Comparison of ENCODE assay signal across 10 mouse cellular contexts in the genomic region with DNA sequence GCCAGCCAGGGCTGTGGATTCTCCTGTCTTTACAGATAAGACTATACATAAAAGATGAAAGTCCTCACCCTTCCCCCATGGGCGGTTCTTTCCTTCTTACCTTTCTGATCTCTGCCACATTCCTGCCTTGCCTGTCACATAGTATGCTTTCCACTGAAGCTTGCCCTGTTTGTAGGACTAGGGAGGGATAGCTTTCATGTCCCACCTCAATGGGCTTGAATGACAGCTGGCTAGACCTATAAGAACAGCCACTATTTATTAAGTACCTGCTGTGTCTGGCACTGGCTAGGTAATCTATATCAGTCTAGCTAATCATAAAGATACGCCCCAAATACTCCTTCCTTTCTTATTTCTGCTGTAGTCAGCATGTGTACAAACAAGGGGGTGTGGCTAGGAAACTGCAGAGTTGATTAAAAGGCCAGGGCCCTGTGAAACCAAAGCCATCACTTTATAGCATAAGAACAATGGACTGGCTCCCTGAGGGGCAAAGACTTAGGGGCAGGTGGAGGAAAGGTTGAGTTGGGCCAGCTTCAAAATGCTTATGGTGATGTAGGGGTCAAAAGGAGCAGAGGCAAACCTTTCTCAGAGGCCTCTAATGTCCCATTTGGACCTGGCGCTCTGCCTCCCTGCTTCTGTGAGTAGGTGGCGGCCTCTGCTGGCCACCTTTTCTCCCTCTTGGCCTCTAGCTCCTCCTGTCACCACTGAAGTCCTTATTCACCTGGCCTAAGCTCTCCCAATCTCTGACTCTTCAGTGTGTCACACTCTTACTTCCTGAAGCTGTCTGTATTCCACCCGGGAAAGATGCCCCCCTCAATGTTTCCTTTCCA. TPM values are rescaled to one million over a fixed set of nuclear protein-coding genes. Genes with fewer than 3 reads are reported as not detected.
DNase-seq lines count a peak whose midpoint lies in the region; ATAC-seq and TF ChIP-seq lines count a peak whose summit lies in the region.
"Had no signal": no experiment of that assay in that cellular context is flagged by ENCODE, and none has a peak within 500 bp of the region (broad histone marks: within the 10 kb centered on the region; RNA-seq: fewer than 3 reads in every experiment).

No protein-coding gene starts in this region.

- ATAC-seq in erythroid progenitor cell, adult 5-6 weeks (replicated peaks; ENCODE audit: low FRiP score, poor library complexity, severe bottlenecking): no peak

- peak; percentile 51; the same call in 1 of the 2 replicates for TF ChIP-seq CTCF in testis, adult 2 months (IDR thresholded peaks at IDR 0.05; ENCODE audit: control insufficient read depth, insufficient read depth, insufficient replicate concordance, low read depth, low read length)

- H3K27ac ChIP-seq in testis, adult 2 months (ENCODE audit: control insufficient read depth, insufficient read depth, low read depth, low read length): no peak overlapping the region
- H3K27ac ChIP-seq: heart, embryonic 13.5 days had no signal

- peak; percentile 36 to 53 for DNase-seq in adrenal gland, adult 18-20 months (ENCODE audit: low spot score in 2 of 2)
- no peak for DNase-seq in adrenal gland, adult 8-10 months
- DNase-seq in testis, postnatal 14 days (ENCODE audit: low spot score): no peak
- DNase-seq in forelimb bud, embryonic 11.5 days (ENCODE audit: low read depth, low spot score): peak; percentile 53
- DNase-seq in kidney, postnatal 36 days: peak; percentile 69 to 88
- DNase-seq in retina, postnatal 1 day: peak; percentile 52

- H3K4me1 ChIP-seq in testis, adult 2 months (ENCODE audit: control insufficient read depth, insufficient read depth, low read length): peaks cover 3% of the 10 kb centered on the region; the same call in 1 of the 2 replicates

- H3K4me3 ChIP-seq in testis, adult 2 months (ENCODE audit: control insufficient read depth, low read depth, low read length): no peak overlapping the region
- H3K4me3 ChIP-seq: heart, embryonic 13.5 days had no signal

- TF ChIP-seq POLR2A in testis, adult 2 months (IDR thresholded peaks at IDR 0.05; ENCODE audit: control insufficient read depth, low read depth, low read length): no peak

- no peaks in the 10 kb centered on the region for H3K36me3 ChIP-seq in testis, adult 2 months (ENCODE audit: control insufficient read depth, insufficient read depth, low read length)
- H3K36me3 ChIP-seq: heart, embryonic 13.5 days had no signal

- peaks cover 3% of the 10 kb centered on the region; the same call in 1 of the 2 replicates for H3K27me3 ChIP-seq in testis, adult 2 months (ENCODE audit: control insufficient read depth, insufficient read depth, low read length)

RNA-seq across cellular contexts. Expression of a gene that starts 4.5 kb away (rescaled TPM):
- 1 to 10 TPM in 1 of 2 experiments, under 1 TPM in 1; 0.90 to 1.1 TPM for total RNA-seq in adrenal gland, adult 18-20 months (2021)
- total RNA-seq in adrenal gland, adult 8-10 months (2022): 1 to 10 TPM; 1.2 to 1.7 (median 1.5) TPM
- polyA plus RNA-seq in testis, adult 2 months (2012; rRNA removed): 0.02 and 0.04 TPM in 2 replicates
- not detected in 2 replicates for total RNA-seq in erythroid progenitor cell, adult 5-6 weeks (2015; ENCODE audit: low replicate concordance)
- total RNA-seq in erythroid progenitor cell, adult 5-6 weeks (2017; ENCODE audit: low replicate concordance): not detected in 2 replicates

RNA-seq across cellular contexts. Expression of a gene that starts 16.1 kb away (rescaled TPM):
- 10 to 100 TPM; 11.1 to 11.2 TPM for total RNA-seq in adrenal gland, adult 18-20 months (2021)
- total RNA-seq in adrenal gland, adult 8-10 months (2022): 10 to 100 TPM in 3 of 4 experiments, 1 to 10 TPM in 1; 9.1 to 14.4 (median 13.9) TPM
- 0.31 and 0.48 TPM in 2 replicates for polyA plus RNA-seq in testis, adult 2 months (2012; rRNA removed)
- total RNA-seq in erythroid progenitor cell, adult 5-6 weeks (2015; ENCODE audit: low replicate concordance): not detected in 2 replicates
- total RNA-seq in erythroid progenitor cell, adult 5-6 weeks (2017; ENCODE audit: low replicate concordance): under 0.01 TPM in 1 of 2 replicates, not detected in the other
- polyA plus RNA-seq: C2C12 had no signal

RNA-seq across cellular contexts. Expression of a gene that starts 48.1 kb away (rescaled TPM):
- total RNA-seq in adrenal gland, adult 18-20 months (2021): 1 to 10 TPM in 1 of 2 experiments, under 1 TPM in 1; 0.86 to 1.3 TPM
- total RNA-seq in adrenal gland, adult 8-10 months (2022): under 1 TPM in 3 of 4 experiments, not detected in 1; 0.65 to 0.68 (median 0.67) TPM
- polyA plus RNA-seq in testis, adult 2 months (2012; rRNA removed): 0.38 and 0.69 TPM in 2 replicates
- not detected in 2 replicates for total RNA-seq in erythroid progenitor cell, adult 5-6 weeks (2015; ENCODE audit: low replicate concordance)
- not detected in 2 replicates for total RNA-seq in erythroid progenitor cell, adult 5-6 weeks (2017; ENCODE audit: low replicate concordance)
- polyA plus RNA-seq: C2C12; heart, embryonic 13.5 days had no signal

RNA-seq across cellular contexts. Expression of a gene that starts 54.7 kb away (rescaled TPM):
- total RNA-seq in adrenal gland, adult 18-20 months (2021): 1 to 10 TPM; 3.3 to 6.8 TPM
- total RNA-seq in adrenal gland, adult 8-10 months (2022): 1 to 10 TPM; 2.2 to 3.9 (median 2.9) TPM
- polyA plus RNA-seq in testis, adult 2 months (2012; rRNA removed): not detected in 2 replicates
- total RNA-seq in erythroid progenitor cell, adult 5-6 weeks (2015; ENCODE audit: low replicate concordance): 5.4 TPM in 1 of 2 replicates, not detected in the other
- total RNA-seq in erythroid progenitor cell, adult 5-6 weeks (2017; ENCODE audit: low replicate concordance): 3.5 and 5.7 TPM in 2 replicates
- polyA plus RNA-seq: C2C12 had no signal

Comparison
In these comparisons a context has a peak if more than half of its experiments do, and no peak if none do; other contexts are left out.
1. DNase-seq: peak in adrenal gland, adult 18-20 months (2 of 2), forelimb bud, embryonic 11.5 days (single experiment), kidney, postnatal 36 days (2 of 2) and retina, postnatal 1 day (single experiment); none in adrenal gland, adult 8-10 months (single experiment) and testis, postnatal 14 days (single experiment).
2. RNA of a gene that starts 16.1 kb away (total RNA-seq): 9.1 to 14.4 TPM in adrenal gland, adult 8-10 months and 11.1 to 11.2 TPM in adrenal gland, adult 18-20 months; under 0.01 TPM in erythroid progenitor cell, adult 5-6 weeks; every median in the first group is over 10 times any median in the second.